Mouse (Mus musculus) layer of hippocampus, adult 11-12 months (tissue): ENCODE data around the gene Steap1.

ENCODE experiments used
- DNase-seq: peaks from one replicate; pipeline ENCODE4 v3.0.0; 2022; ENCODE audit warnings: low spot score

Gene Steap1

DNA sequence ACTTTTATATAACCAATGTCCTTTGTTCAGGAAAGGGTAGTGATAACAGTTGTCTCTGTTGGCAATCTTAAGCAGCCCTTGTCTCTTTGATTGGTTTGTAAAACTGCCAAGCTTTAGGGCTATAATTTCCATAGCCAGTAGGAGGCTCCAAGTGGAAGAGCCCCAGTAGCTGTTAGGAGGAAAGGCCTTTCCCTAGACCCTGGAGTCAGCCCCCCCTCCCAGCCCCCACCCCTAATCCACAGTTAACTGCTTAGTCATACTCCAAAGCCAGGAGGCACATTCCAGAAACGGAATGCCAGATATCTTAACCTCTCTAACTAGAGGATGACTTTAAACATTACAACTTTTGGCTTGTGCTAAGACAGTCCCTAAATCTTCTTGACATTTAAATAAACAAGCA lies 62.2 kb downstream of the Steap1 start:
- no peak for DNase-seq
